Comparison of ENCODE assay signal across 12 mouse cellular contexts in the genomic region with DNA sequence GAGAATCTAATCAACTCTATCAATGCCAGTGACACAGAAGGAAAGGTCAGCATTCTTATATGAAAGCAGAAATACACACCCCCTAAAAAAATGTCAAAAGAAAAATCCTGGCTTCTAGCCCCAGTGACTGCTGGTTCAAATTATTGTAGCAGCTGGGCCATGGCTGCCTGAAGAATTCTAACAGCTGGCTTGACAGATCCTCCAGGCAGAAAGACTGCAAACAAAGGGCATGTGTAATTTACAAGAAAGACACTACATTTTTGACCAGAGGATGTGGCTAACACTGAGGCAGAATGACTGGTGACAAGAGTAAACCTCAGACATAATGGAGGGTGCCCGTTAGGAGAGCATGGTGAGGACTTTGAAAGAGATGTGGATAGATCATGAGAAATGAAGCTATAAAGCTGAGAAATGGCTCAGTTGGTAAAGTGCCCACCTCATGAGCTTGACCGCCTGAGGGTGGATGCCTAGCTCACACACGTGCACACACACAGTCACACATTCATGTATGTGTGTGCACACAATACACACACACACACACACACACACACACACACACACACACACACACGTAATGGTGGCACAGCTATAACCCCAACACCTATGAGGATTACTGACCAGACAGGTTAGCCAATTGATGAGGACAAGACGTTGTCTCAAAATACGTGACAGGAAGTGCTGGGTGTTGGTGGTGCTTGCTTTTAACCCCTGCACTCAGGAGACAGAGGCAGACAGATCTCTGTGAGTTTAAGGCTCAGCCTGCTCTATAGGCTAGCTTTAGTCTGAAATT. TPM values are rescaled to one million over a fixed set of nuclear protein-coding genes. Genes with fewer than 3 reads are reported as not detected.
DNase-seq lines count a peak whose midpoint lies in the region; ATAC-seq and TF ChIP-seq lines count a peak whose summit lies in the region.
"Had no signal": no experiment of that assay in that cellular context is flagged by ENCODE, and none has a peak within 500 bp of the region (broad histone marks: within the 10 kb centered on the region; RNA-seq: fewer than 3 reads in every experiment).

No protein-coding gene starts in this region.

- intact Hi-C loops in left cerebral cortex, adult 2 months (cut with DNase I), result no loop called here

- H3K4me2 ChIP-seq in limb, embryonic 12.5 days, result no peak overlapping the region
- H3K4me2 ChIP-seq: neural tube, embryonic 13.5 days had no signal

- WGBS in bone marrow, adult 2 months, result 60% methylated on average over 6 of the region's 6 CpGs
- 77% methylated on average over 6 of the region's 6 CpGs for WGBS in limb, embryonic 12.5 days

- H3K27ac ChIP-seq in bone marrow, adult 2 months (ENCODE audit: control insufficient read depth, insufficient read depth, low read depth, low read length, poor library complexity), result peak overlapping the region; percentile 41; the same call in 1 of the 2 replicates
- H3K27ac ChIP-seq in limb, embryonic 12.5 days, result peak overlapping the region; percentile 62
- H3K27ac ChIP-seq in left cerebral cortex, adult 2 months, result no peak overlapping the region
- H3K27ac ChIP-seq: macrophage; neural tube, embryonic 13.5 days had no signal

- no peaks in the 10 kb centered on the region for H3K79me3 ChIP-seq in C2C12 (ENCODE audit: low read depth)

- no peaks in the 10 kb centered on the region for H3K9me3 ChIP-seq in limb, embryonic 12.5 days
- H3K9me3 ChIP-seq: neural tube, embryonic 13.5 days had no signal

- peak; percentile 42 for DNase-seq in kidney, postnatal 10 days
- no peak for DNase-seq in kidney, adult 9 months
- no peak for DNase-seq in ovary, postnatal 14 days (ENCODE audit: low spot score)
- no peak for DNase-seq in thymus, adult 18-20 months
- DNase-seq in left cerebral cortex, adult 2 months (ENCODE audit: extremely low spot score in 1 of 2, low spot score in 2 of 2), result no peak
- DNase-seq: cerebellum, adult 11 months had no signal

- H3K4me3 ChIP-seq in C2C12 (ENCODE audit: insufficient read depth, poor library complexity, severe bottlenecking), result no peak overlapping the region
- no peak overlapping the region for H3K4me3 ChIP-seq in bone marrow, adult 2 months (replicated peaks; ENCODE audit: control insufficient read depth, low read depth, low read length)
- no peak overlapping the region for H3K4me3 ChIP-seq in limb, embryonic 12.5 days (replicated peaks)
- no peak overlapping the region for H3K4me3 ChIP-seq in left cerebral cortex, adult 2 months
- H3K4me3 ChIP-seq: neural tube, embryonic 13.5 days had no signal

- ATAC-seq in limb, embryonic 12.5 days (ENCODE audit: insufficient number of reproducible peaks, insufficient read depth, low FRiP score, low TSS enrichment, low read depth), result no peak
- ATAC-seq: intestine, postnatal 0 days had no signal

- no peak for TF ChIP-seq CTCF in C2C12 (IDR thresholded peaks at IDR 0.05; ENCODE audit: control insufficient read depth, insufficient read depth, insufficient read length)
- TF ChIP-seq CTCF in bone marrow, adult 2 months (IDR thresholded peaks at IDR 0.05; ENCODE audit: control insufficient read depth, insufficient read depth, low read length), result no peak
- no peak for TF ChIP-seq CTCF in left cerebral cortex, adult 2 months (IDR thresholded peaks at IDR 0.05)

- no peak overlapping the region for H3ac ChIP-seq in C2C12 (ENCODE audit: control insufficient read depth, insufficient read length, low read depth)

- H3K9ac ChIP-seq in limb, embryonic 12.5 days (replicated peaks), result no peak overlapping the region
- H3K9ac ChIP-seq: neural tube, embryonic 13.5 days had no signal

- H3K79me2 ChIP-seq in C2C12 (ENCODE audit: control insufficient read depth, insufficient read depth), result no peaks in the 10 kb centered on the region

- no peaks in the 10 kb centered on the region; the same call in none of the 2 replicates for H3K4me1 ChIP-seq in bone marrow, adult 2 months (ENCODE audit: control insufficient read depth, insufficient read depth, low read length)
- H3K4me1 ChIP-seq in limb, embryonic 12.5 days (replicated peaks), result no peaks in the 10 kb centered on the region
- H3K4me1 ChIP-seq: neural tube, embryonic 13.5 days had no signal

- TF ChIP-seq POLR2A in bone marrow, adult 2 months (IDR thresholded peaks at IDR 0.05; ENCODE audit: borderline replicate concordance, control insufficient read depth, low read depth, low read length), result no peak

- H3K36me3 ChIP-seq in C2C12 (ENCODE audit: control insufficient read depth, insufficient read depth), result peaks cover 13% of the 10 kb centered on the region
- no peaks in the 10 kb centered on the region for H3K36me3 ChIP-seq in limb, embryonic 12.5 days
- H3K36me3 ChIP-seq: neural tube, embryonic 13.5 days had no signal

- no peaks in the 10 kb centered on the region for H3K27me3 ChIP-seq in C2C12 (ENCODE audit: control insufficient read depth, insufficient read depth, insufficient read length)
- no peaks in the 10 kb centered on the region for H3K27me3 ChIP-seq in limb, embryonic 12.5 days
- H3K27me3 ChIP-seq: neural tube, embryonic 13.5 days had no signal

TF ChIP-seq in C2C12, 6 proteins besides CTCF, POLR2A, EP300 and RAD21:
- TF ChIP-seq MYOG (IDR thresholded peaks at IDR 0.05; ENCODE audit: control insufficient read depth, extremely low read depth, insufficient read length) (no peak), MAX (IDR thresholded peaks at IDR 0.05) (peak; percentile 40), USF1 (IDR thresholded peaks at IDR 0.05; ENCODE audit: low read depth) (no peak), MYOD1 (IDR thresholded peaks at IDR 0.05; ENCODE audit: control insufficient read depth, insufficient read length, low read depth) (peak; percentile 96), FOSL1 (IDR thresholded peaks at IDR 0.05; ENCODE audit: insufficient read depth, low read length, poor library complexity, severe bottlenecking) (no peak), CEBPB (IDR thresholded peaks at IDR 0.05; ENCODE audit: low read depth) (no peak)

RNA-seq across cellular contexts. Expression of gene Ugcg, which starts 42.4 kb away (rescaled TPM):
- 34.5 TPM for polyA plus RNA-seq in C2C12 (2012; fragmentation: generic; extraction: Trizol)
- polyA plus RNA-seq in bone marrow, adult 2 months (2011; ENCODE audit: insufficient read depth, insufficient read length, low replicate concordance, missing spikeins), result 17.5 and 18.7 TPM in 2 replicates
- polyA plus RNA-seq in limb, embryonic 12.5 days (2016; fragmentation: Nextera tagmentation; extraction: Ambion mirVana), result 14.2 and 15.1 TPM in 2 replicates
- 10 to 100 TPM; 79.8 to 90.3 TPM for total RNA-seq in left cerebral cortex, adult 2 months (2021)
